Mouse (Mus musculus) limb, embryonic 11.5 days (tissue): ENCODE measurements around the gene Ccnl1. TPM values are rescaled to one million over a fixed set of nuclear protein-coding genes. Genes with fewer than 3 reads are reported as not detected.

ENCODE experiments used
- ATAC-seq: fragments of 200-750 bp; cut with Nextera tagmentation; 2 replicates; pipeline ENCODE4 v1.8.0; 2017; ENCODE audit warnings: low read depth; ENCODE audit not compliant: insufficient number of reproducible peaks, low FRiP score, low TSS enrichment
- DNase-seq: peaks from one replicate; pipeline ENCODE4 v3.0.0-alpha.2; 2015; ENCODE audit warnings: low spot score
- H3K27ac ChIP-seq: fragments of 300-500 bp; sonication (generic); replicated peaks from 2 replicates; pipeline ENCODE4 v1.5.1; 2014; ENCODE audit warnings: low read depth, mild to moderate bottlenecking, low read length
- H3K27me3 ChIP-seq: fragments of 300-500 bp; sonication (generic); 2 replicates; pipeline ENCODE4 v1.6.1; 2014; ENCODE audit warnings: mild to moderate bottlenecking, low read length, mixed read lengths; ENCODE audit not compliant: control insufficient read depth, insufficient read depth
- H3K36me3 ChIP-seq: fragments of 300-500 bp; sonication (generic); 2 replicates; pipeline ENCODE4 v1.6.1; 2014; ENCODE audit warnings: mild to moderate bottlenecking, low read length, moderate library complexity, mixed read lengths; ENCODE audit not compliant: control insufficient read depth, insufficient read depth
- H3K4me1 ChIP-seq: fragments of 300-500 bp; sonication (generic); 2 replicates; pipeline ENCODE4 v1.6.1; 2014; ENCODE audit warnings: low read length, mixed read lengths; ENCODE audit not compliant: control insufficient read depth, insufficient read depth
- H3K4me2 ChIP-seq: fragments of 300-500 bp; sonication (generic); 2 replicates; pipeline ENCODE4 v1.6.1; 2014; ENCODE audit warnings: low read depth, mild to moderate bottlenecking, moderate library complexity; ENCODE audit not compliant: severe bottlenecking
- H3K4me3 ChIP-seq: fragments of 300-500 bp; sonication (generic); 2 replicates; pipeline ENCODE4 v1.5.1; 2014; ENCODE audit warnings: low read depth, low read length
- H3K9ac ChIP-seq: fragments of 300-500 bp; sonication (generic); 2 replicates; pipeline ENCODE4 v1.6.1; 2014; ENCODE audit warnings: mild to moderate bottlenecking, low read length
- H3K9me3 ChIP-seq: fragments of 300-500 bp; sonication (generic); 2 replicates; pipeline ENCODE4 v1.6.1; 2016; ENCODE audit warnings: low read length; ENCODE audit not compliant: control insufficient read depth
- WGBS: fragments of 180-500 bp; shearing (Covaris S2); extraction: QIAGEN DNeasy Blood & Tissue Kit; methylation state at CpG from one replicate; pipeline ENCODE4 v1.1.7; 2014; 5-methylcytosine and 5-hydroxymethylcytosine counted together
- polyA plus RNA-seq: library from polyadenylated mRNA; unstranded; fragments of >200 nt; fragmentation: Nextera tagmentation; extraction: Ambion mirVana; gene quantifications from 2 replicates; pipeline ENCODE4 v1.2.1, GENCODE M21; 2014

Gene Ccnl1
- polyA plus RNA-seq, 1 experiment from 2014 or later: 127 TPM

- Histone ChIP-seq H3K4me1 (no peaks in the 10 kb centered on the region), H3K4me3 (no peak overlapping the region), H3K9ac (no peak overlapping the region), H3K4me2 (no peak overlapping the region), H3K36me3 (no peaks in the 10 kb centered on the region), H3K27me3 (no peaks in the 10 kb centered on the region), H3K9me3 (no peaks in the 10 kb centered on the region), H3K27ac (no peak overlapping the region)
- no peak for ATAC-seq
- DNase-seq: no peak
- WGBS: 57% methylated on average over 4 of the region's 4 CpGs
Measured at GRCm38 (mm10) chr3:65962270-65962930, 4.4 kb upstream of the Ccnl1 start.

- WGBS: 92% methylated on average over 5 of the region's 5 CpGs
- no peaks in the 10 kb centered on the region for H3K27me3 ChIP-seq
- H3K4me3 ChIP-seq: no peak overlapping the region
- H3K4me2 ChIP-seq: no peak overlapping the region
- H3K27ac ChIP-seq: no peak overlapping the region
- H3K4me1 ChIP-seq: peaks cover 10% of the 10 kb centered on the region; the same call in 1 of the 2 replicates
- ATAC-seq (no peak), DNase-seq (no peak)
- H3K36me3 ChIP-seq: 0 out of 2 replicates have a peak, but pooled peaks cover 3% of the 10 kb centered on the region
- no peak overlapping the region for H3K9ac ChIP-seq
- H3K9me3 ChIP-seq: no peaks in the 10 kb centered on the region
Measured at GRCm38 (mm10) chr3:65960291-65960945, 2.4 kb upstream of the Ccnl1 start.

- H3K4me3 ChIP-seq: no peak overlapping the region
- H3K9ac ChIP-seq: no peak overlapping the region
- no peak for ATAC-seq
- H3K27ac ChIP-seq: no peak overlapping the region
- WGBS: 82% methylated on average over 3 of the region's 3 CpGs
- H3K9me3 ChIP-seq: no peaks in the 10 kb centered on the region
- H3K36me3 ChIP-seq: peaks cover 5% of the 10 kb centered on the region; the same call in 1 of the 2 replicates
- H3K4me2 ChIP-seq: no peak overlapping the region
- DNase-seq: no peak
- H3K27me3 ChIP-seq: no peaks in the 10 kb centered on the region
- peaks cover 12% of the 10 kb centered on the region; the same call in 1 of the 2 replicates for H3K4me1 ChIP-seq
Measured at GRCm38 (mm10) chr3:65959416-65960001, 1.5 kb upstream of the Ccnl1 start.

- H3K9ac ChIP-seq: peak overlapping the region; percentile 98; the same call in 1 of the 2 replicates
- ATAC-seq: no peak
- peak overlapping the region; percentile 95 for H3K4me3 ChIP-seq
- H3K9me3 ChIP-seq: no peaks in the 10 kb centered on the region
- H3K4me1 ChIP-seq: peaks cover 12% of the 10 kb centered on the region; the same call in 1 of the 2 replicates
- no peaks in the 10 kb centered on the region for H3K27me3 ChIP-seq
- peak; percentile 43 for DNase-seq
- WGBS: 13% methylated on average over 9 of the region's 9 CpGs
- H3K4me2 ChIP-seq: peak overlapping the region; percentile 65
- no peak overlapping the region; the same call in 1 of the 2 replicates for H3K27ac ChIP-seq
- H3K36me3 ChIP-seq: peaks cover 5% of the 10 kb centered on the region; the same call in 1 of the 2 replicates
Measured at GRCm38 (mm10) chr3:65958840-65959185, 764 bp upstream of the Ccnl1 start.

- under 1% methylated on average over 89 of the region's 94 CpGs for WGBS
- Histone ChIP-seq H3K9ac (peak overlapping the region; percentile 98), H3K4me3 (peak overlapping the region; percentile 95), H3K9me3 (no peaks in the 10 kb centered on the region), H3K36me3 (peaks cover 5% of the 10 kb centered on the region; the same call in 1 of the 2 replicates), H3K27me3 (no peaks in the 10 kb centered on the region), H3K4me1 (peaks cover 12% of the 10 kb centered on the region; the same call in 1 of the 2 replicates), H3K27ac (peak overlapping the region; percentile 99), H3K4me2 (peak overlapping the region; percentile 77)
- peak; percentile 81 for DNase-seq
- ATAC-seq: peak; percentile 69
Measured at GRCm38 (mm10) chr3:65957271-65958101, 563 bp downstream of the Ccnl1 start.

- DNase-seq: no peak
Measured at GRCm38 (mm10) chr3:65954499-65955391, 3.3 kb downstream of the Ccnl1 start.

GRCm38 (mm10) chr3:65950831-65951365 is 7.2 kb downstream of the Ccnl1 start:
- Histone ChIP-seq H3K4me3 (no peak overlapping the region), H3K9ac (no peak overlapping the region), H3K4me1 (peaks cover 4% of the 10 kb centered on the region; the same call in 1 of the 2 replicates), H3K27ac (no peak overlapping the region), H3K36me3 (peaks cover 32% of the 10 kb centered on the region), H3K9me3 (no peaks in the 10 kb centered on the region), H3K4me2 (no peak overlapping the region), H3K27me3 (no peaks in the 10 kb centered on the region)
- no peak for ATAC-seq
- 92% methylated on average over 4 of the region's 4 CpGs for WGBS
- DNase-seq: no peak

More at GRCm38 (mm10) chr3:65954499-65955391, 3.3 kb downstream of the Ccnl1 start:
- WGBS: 75% methylated on average over 8 of the region's 8 CpGs
- ATAC-seq: no peak
- Histone ChIP-seq H3K9me3 (no peaks in the 10 kb centered on the region), H3K4me3 (no peak overlapping the region), H3K4me2 (no peak overlapping the region), H3K9ac (no peak overlapping the region), H3K4me1 (peaks cover 12% of the 10 kb centered on the region; the same call in 1 of the 2 replicates), H3K27me3 (no peaks in the 10 kb centered on the region), H3K27ac (no peak overlapping the region), H3K36me3 (peaks cover 7% of the 10 kb centered on the region; the same call in 1 of the 2 replicates)
